Mouse (Mus musculus): Measurements from ENCODE around the gene Eif2b5.

Eif2b5 gene

DNA sequence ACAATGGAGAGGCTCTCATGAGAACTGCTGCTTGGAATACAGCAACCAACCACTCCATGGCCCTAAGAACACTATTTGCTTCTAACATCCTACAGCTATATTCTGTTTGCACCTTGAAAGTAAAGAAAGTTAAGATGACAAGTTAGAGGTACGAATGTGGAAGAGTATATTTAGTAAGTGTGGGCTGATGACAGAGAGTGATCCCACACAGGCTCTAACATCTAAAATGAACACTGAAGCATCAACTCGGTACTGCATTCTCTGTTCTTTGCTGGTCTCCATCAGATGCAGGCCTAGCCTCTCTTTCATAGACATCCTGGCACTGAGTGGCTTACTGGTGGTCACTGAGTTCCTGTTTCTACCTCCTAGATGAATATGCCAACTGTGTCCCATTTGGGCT is 9.4 kb upstream of the Eif2b5 start:
- no peak for DNase-seq (ENCODE audit: low spot score in 2 of 2)

DNA sequence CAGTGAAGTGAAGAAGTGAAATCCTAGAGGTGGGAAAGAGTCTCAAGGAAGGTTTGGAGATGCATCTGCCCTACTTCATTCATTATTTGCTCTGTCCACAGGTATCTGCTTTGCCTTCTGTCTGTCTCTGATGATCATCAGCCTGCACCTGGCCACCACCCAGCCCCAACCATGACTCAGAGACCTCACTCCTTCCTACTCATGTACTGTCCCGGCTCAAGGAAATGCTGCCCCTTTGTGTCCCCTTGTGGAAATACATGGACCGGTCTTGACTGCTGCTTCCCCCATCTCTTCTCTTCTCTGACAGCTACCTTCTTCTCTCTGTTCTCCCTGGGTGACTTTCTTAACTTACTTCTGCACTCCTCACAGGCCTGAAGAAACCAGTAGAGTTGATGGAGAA is 8.0 kb upstream of the Eif2b5 start:
- no peak for DNase-seq (ENCODE audit: low spot score in 2 of 2)

DNA sequence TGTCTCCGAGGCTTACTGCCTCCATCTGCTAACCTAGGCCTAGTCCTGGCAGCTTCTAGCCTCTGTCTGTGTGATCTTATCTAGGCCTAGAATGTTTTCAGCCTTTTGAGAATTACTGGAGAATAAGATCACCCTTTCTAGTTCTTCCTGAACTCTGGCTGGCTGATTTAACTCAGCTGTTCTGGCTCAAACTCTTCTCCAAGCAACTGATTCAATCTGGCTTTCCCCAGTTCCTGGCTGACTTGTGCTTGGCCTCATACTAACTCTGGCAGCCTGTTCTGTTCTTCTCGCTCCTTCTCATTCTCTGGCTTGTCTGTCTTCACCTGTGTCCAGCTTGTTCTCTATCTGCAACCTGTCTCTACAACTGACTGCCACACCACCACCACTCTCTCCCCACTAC is 7.3 kb upstream of the Eif2b5 start:
- no peak for DNase-seq (ENCODE audit: low spot score in 2 of 2)

DNA sequence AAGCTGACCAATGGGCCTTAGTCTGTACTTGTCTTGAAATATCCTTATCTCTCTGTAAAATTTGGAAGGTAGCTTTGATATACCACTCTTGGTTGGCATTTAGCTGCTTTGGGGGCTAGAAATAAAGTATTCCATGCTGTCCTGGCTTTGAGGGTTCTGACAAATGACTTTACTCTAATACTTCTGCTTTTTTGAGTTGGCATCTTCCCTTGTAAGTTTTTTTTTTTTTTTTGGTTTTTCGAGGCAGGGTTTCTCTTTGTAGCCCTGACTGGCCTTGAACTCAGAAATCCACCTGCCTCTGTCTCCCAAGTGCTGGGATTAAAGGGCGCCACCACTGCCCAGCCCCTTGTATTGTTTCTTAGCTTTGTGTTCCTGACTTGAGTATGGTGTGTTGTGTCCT is 5.2 kb upstream of the Eif2b5 start:
- no peak for DNase-seq (ENCODE audit: low spot score in 2 of 2)

DNA sequence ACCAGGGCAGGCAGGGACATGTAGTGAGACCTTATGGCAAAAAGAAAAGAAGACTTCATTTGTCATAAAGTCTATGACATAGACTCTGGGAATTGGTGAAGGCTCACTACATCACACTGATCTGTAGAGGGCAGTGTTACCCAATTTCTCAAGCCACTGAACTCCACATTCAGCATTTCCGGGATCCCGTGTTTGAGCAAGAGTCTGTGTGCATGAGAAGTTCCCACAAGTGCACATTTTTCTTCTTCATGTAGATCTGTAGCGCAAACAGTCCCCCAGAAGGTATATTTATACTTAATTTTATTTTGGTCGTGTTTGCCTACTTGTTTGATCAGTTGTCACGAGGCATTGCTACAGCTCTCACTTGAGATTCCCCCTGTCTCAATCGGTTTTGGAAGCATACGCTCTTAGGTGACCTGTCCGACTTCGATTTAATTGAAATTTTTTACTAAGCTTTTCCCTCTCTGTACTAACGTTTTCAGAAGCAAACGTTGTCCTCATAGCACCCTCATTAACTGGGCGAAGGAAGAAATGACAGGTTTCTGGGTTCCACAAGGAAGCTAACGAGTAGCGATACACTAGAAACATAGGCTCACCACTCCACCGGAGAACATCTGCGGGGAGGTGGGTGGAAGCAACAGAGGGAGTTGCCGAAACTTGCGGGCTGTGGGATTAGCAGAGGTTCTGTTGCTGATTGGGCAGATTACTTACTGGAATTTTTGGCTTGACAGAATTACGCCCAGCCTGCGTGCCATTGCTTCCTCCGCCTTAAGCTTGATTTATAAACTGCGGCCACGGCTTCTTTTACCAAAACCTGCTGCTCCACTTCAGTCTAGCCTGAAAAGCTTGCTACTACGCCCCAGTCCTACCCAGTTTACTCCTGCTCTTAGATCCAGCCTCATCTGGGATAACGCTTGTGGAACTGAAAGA is 1.7 kb upstream of the Eif2b5 start:
- DNase-seq (ENCODE audit: low spot score in 2 of 2), result peak; percentile 74

DNA sequence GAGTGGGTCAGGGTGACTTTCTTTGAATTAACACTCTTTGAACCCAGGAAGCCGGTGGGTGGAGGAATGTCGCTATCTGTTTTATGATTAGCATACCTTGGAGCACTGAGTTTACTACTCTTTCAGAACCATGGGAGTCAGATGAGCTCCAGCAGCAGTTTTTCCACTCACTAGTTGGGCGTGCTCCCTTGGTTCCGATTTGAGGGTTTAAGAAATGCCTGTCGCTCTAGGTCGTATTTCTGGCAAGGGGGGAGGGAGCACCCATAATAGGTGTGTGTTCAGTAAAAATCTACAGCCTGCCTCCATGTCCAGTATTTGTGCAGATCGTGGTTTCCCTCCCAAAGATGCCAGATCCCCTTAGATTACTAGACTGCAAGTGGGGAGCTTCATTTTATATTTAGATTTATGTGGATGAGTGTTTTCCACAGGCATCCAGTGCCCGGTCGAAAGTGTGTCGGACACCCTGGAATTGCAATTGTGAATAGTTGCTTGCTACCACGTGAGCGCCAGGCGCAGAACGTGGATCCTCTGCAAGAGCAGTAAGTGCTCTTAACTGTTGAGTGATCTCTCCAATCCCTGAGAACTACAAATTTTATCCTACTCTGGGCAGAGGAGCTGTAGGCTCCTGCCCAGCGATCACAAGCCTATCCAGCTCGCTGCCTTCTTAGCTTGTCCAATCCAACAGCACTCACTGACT is 489 bp upstream of the Eif2b5 start:
- no peak for DNase-seq (ENCODE audit: low spot score in 2 of 2)

DNA sequence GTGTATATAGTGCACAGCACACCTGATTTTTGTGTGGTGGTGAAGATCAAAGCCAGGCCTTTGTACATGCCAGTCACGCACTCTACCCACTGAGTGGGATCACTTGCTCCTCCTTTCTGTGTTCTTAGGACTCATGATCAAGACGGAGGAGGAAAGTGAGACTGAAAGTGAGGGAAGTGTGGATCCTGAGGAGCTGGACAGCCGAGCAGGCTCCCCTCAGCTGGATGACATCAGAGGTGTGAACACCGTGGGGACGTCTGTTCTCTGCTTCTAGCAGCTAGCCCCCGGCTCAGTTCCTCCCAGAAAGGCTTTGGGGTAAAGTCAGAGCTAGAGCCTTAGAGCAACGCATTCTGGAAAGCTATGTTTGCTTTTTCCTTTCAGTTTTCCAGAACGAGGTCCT is 7.4 kb downstream of the Eif2b5 start:
- no peak for DNase-seq (ENCODE audit: low spot score in 2 of 2)

DNA sequence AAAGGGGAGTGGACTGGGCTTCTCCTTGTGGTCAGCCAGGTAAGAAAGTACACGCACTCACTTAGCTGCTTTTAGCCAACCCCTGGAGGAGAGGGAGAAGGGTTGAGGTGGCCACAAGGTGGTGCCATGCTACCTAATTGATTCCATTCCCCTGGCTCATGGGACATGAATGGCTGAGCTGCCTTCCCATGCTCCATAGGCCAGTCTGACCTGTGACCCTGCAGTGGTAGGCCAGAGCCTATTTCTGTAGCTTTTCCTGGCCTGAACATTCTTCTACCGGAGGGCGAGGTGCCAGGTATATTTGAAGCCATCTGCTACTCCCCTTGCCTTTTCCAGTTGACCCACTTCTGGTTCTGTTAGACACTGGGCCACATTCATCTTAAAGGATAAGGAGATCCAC is 10.7 kb downstream of the Eif2b5 start:
- DNase-seq (ENCODE audit: low spot score in 2 of 2), result no peak

DNA sequence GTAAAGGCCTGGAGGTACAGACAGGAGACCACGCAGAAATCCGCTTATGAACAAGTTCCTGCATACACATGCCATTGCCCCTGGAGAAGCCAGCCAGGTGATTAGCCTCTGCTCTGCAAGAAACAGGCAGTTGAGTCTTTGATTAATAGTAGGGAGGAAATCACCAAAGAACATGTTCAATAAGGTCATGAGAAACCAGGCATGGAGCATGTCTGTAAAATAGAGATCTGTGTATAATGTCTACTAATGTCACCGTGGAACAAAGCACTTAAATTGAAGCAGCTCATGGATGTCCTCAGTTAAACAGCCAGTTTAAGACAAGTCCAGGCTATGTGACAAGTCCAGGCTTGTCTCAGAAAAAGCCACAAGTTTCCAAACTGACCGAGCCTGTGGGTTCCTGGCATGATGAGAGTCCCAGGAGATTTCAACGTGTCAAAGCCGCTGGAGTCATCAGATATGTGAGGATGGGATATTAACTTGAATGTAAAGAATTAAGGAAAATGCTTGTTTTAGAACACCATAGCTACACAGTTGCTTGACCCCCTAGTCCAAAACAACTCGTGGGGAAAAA is 12.7 kb downstream of the Eif2b5 start:
- no peak for DNase-seq (ENCODE audit: low spot score in 2 of 2)

DNA sequence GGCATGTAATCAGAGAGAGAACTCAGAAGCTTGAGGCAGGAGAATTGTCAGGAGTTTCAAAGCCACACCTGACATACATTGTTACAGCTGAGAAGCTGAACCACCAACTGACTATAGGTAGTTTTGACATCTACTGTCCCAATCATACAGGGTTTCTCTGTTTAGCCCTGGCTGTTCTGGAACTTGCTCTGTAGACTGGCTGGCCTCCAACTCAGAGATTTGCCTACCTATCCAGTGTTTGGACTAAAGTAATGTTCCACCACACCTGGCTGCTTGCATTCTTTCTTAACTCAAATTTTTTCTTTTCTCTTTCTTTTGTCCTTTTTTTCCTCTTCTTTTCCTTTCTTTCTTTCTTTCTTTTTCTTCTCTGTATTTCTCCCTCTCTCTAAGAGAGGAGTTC is 17.4 kb downstream of the Eif2b5 start:
- no peak for DNase-seq (ENCODE audit: low spot score in 2 of 2)

DNA sequence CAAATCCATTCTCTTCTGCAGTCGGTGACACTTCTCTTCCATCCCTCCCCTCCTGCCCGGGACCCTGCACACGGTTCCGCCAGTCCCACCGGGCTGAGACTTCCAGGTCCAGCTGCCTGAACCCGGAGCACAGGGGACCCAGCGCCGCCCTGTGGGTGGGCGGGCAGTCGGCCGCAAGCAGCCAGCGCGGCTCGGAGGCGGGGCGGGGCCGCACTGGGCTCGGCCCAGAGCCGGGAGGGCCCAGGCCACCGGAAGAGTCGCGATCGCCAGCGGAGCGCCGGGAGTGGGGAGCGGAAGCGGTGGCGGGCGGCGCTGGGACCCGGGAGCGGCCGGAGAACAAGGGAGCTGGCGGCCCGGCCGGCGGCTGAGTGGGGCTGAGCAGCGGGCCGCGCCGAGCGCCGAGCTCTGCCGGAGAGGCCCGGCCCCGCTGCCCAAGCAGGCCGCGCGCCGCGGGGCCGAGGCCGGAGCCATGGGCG is 18.1 kb downstream of the Eif2b5 start, which contains the start of gene Dvl3:
Gene Dvl3 (plus strand): TSS at position 257 of the 476 bp plus-strand sequence.
- peak; percentile 91 to 92 for DNase-seq (ENCODE audit: low spot score in 2 of 2)

DNA sequence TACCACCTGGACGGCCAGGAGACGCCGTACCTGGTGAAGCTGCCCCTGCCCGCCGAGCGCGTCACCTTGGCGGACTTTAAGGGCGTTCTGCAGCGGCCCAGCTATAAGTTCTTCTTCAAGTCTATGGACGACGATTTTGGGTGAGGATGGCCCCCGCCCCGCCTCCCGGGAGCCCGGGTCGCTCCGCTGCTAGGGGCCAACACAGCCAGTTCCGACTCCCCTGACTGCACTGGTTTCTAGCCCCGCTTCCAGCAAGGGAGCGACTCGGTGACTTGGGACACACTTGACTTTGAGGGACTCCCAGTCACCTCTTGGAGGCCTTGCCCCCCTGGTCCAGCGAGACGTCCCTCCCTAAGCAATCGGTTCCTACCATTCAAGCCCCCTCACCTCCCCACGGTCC is 18.6 kb downstream of the Eif2b5 start:
- no peak for DNase-seq (ENCODE audit: low spot score in 2 of 2)

DNA sequence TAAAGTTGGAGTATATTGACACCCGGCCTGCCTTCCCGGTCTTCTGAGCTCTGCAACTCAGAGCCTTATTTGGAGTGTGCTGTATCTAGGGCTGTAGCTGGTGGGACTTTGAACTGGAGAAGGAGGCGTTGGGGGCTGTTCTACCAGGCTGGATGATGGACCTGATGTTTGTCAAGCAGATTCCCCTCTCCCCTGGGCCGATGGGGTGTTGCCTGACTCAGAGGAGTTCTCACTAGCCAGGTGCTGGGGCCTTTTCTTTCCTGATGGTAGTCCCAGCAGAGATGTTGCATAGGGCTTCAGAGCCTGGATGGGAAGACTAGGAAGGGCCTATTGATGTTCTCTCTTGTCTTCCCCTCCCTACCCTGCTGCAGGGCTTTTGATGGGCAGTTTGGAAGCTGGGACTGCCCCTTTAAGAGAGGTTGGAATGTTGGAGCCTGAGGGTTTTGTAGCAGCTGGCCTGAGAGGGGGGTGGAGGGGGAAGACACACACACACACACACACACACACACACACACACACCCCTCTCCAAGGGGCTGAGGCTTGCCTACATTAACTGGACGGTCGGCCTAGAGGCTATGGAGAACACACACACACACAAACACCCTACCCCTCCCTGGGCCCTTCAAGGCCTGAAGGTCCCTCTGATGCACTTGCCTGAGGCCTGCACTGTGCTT is 19.2 kb downstream of the Eif2b5 start:
- no peak for DNase-seq (ENCODE audit: low spot score in 2 of 2)

DNA sequence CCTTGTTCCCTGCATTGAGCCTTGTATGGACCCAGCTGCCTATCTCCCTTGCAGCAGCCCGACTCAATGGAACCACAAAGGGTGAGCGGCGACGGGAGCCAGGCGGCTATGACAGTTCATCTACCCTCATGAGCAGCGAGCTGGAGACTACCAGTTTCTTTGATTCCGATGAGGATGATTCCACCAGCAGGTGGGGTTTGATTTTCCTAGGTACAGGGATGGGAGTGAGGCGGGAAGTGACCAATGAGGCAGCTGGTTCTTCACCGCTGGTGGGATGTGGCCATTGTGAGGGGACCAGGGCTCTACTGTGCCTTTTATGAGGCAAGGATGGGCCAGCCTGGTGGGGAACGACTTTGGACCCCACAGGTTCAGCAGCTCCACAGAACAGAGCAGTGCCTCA is 25.3 kb downstream of the Eif2b5 start:
- DNase-seq (ENCODE audit: low spot score in 2 of 2), result no peak

DNA sequence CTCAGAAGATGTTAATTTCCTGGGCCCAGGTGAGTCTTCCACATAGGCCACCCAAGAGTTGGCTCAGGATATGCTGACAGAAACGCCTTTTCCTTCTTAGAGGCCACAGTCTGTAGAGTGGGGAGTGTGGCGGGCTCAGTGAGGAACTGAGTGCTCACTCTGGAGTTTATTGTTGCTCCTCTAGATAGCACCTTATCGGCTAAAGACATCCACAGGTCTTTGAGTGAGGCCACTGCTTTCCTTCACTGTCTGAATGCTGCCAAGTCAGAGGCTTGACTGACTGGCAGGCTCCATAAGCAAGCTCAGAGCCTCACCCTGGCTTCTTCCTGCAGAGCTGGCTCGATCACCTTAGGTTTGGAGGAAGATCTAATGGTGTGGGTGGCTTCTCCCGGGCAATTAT is 30.2 kb downstream of the Eif2b5 start:
- DNase-seq (ENCODE audit: low spot score in 2 of 2), result no peak

DNA sequence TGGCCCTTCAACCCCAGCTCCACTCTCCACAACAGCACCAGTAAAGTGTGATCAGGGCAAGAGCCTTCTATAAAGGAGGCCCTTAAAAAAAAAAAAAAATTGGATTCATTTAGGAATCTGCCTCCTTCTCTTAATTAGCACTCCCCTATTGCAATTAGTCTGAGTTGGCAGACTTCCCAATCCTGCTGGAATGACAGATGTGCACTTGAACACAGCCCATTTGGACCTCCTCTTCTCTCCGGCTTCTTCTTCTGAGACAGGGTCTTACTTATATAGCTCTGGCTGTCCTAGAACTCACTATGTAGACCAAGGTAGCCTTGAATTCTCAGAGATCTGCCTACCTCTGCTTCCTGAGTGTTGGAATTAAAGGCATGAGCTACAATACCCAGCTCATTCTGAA is 30.8 kb downstream of the Eif2b5 start:
- DNase-seq (ENCODE audit: low spot score in 2 of 2), result no peak

DNA sequence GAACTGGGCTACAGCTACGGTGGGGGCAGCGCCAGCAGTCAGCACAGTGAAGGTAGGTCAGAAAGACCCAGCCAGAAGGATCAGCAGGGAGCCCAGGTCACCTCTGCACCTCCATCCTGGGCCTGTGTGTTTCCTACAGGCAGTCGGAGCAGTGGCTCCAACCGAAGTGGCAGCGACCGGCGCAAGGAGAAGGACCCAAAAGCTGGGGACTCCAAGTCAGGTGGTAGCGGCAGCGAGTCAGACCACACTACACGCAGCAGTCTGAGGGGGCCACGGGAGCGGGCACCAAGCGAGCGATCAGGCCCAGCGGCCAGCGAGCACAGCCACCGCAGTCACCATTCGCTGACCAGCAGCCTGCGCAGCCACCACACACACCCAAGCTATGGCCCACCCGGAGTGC is 32.3 kb downstream of the Eif2b5 start:
- DNase-seq (ENCODE audit: low spot score in 2 of 2), result no peak

DNA sequence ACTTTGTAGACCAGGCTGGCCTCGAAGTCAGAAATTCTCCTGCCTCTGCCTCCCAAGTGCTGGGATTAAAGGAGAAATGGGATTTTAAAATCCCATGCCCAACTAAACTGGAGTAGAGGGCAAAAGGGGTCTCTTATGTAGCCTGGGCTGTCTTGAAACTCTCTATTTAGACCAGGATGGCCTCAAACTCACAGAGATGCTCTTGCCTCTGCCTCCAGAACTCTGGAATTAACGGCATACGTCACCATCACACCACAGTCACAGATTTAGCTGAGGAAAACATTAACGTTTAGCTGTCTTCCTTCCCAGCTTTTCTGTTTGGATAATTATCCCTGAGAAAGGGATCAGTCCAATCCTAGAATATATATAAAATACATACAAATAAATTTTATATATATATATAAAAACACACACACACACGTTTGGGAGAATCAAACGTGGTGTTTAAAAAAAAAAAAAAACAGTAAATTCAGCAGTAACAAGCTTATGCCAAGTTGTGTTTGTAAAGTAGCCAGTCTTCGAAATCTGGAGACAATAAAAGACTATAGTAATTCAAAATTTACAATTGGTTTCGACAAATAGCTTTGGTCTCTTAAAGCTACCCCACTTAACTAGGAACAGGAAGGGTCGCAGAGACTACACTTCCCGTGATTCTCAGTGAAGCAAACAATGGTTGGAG is 36.1 kb downstream of the Eif2b5 start:
- no peak for DNase-seq (ENCODE audit: low spot score in 2 of 2)

DNA sequence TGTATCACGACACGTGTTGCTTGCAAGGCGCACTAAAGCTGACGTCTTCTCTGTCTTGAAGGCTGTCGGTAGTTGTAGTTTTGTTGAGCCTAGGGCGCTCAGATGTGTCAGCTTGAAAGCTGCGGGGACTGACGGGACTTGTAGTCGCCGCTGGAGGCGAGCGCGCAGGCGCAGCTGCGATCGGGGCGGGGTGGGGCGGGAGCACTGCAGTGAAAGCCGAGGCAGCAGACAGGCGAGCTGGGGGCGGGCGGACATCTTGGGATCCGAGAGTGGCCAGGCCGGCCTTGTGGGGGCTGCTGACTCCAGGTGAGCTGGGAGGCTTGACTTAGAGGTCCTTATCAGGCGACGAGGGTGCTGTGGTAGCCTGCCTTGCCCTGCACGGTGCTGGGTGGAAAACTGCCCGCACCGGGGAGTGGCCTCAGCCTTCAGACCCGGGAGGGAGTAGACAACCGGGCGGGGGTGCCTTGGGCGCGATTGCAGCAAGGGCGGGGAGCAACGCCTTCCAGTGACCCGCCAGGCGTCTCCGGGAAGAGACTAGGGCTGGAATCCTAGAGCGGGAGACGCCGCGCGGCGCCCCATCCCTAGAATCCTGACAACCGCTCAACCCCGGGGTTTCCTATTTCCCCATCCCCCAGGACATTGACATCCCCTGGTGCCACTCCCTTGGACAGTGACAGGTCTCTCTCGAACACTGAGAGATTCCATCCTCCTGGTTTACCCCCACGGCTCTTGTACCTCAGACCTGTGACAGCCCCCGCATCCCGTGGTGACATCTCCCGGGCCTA is 36.9 kb downstream of the Eif2b5 start, which contains the start of gene Ap2m1:
Gene Ap2m1 (plus strand): TSS at position 183 of the 785 bp plus-strand sequence.
- peak; percentile 97 to 99 for DNase-seq (ENCODE audit: low spot score in 2 of 2)

DNA sequence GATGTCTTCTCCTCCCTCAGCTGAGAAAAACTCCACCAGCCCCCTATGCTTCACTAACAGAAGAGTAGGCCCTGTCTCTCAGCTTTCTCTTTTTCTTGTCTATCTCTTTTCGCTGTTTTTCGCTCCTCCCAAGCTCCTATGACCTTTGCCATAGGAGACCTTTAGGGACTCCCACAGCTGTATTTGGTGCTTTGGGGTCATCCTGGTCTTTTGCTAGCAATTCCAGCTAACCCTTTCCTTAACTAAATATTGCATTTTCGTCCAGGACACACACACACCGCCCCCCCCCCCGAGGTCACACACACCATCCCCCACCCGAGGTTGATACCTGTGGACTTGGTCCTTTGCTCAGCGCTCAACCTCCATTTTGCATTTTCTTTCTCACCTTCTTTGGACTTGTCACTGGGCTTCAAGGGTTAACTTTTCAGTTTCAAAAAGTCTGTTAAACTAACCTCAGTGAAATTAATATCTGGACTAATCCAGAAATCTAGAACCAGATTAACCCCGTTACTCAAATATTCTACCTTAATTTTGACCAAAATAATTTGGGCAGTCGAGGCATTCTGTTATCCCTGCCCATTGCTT is 37.6 kb downstream of the Eif2b5 start:
- no peak for DNase-seq (ENCODE audit: low spot score in 2 of 2)

Data from right cerebral cortex, postnatal 10 days (tissue).